Mouse (Mus musculus) heart, adult 2 months (tissue): ENCODE measurements around the gene Tmc8.

Experiments
- CTCF ChIP-seq: fragments of 200-600 bp; IDR thresholded peaks from 2 replicates; pipeline ENCODE4 v1.8.1; 2022; ENCODE audit warnings: antibody characterized with exemption, mild to moderate bottlenecking, moderate library complexity
- EP300 ChIP-seq: fragments of 200-500 bp; IDR thresholded peaks from 2 replicates; pipeline ENCODE4 v1.6.1; 2011; ENCODE audit warnings: low read depth, low read length, control low read depth; ENCODE audit not compliant: insufficient read depth
- POLR2A ChIP-seq: fragments of 200-500 bp; IDR thresholded peaks from 2 replicates; pipeline ENCODE4 v1.6.1; 2011; ENCODE audit warnings: mild to moderate bottlenecking, low read depth, low read length, control low read depth; ENCODE audit not compliant: insufficient read depth

- no peak for TF ChIP-seq EP300
- no peak for TF ChIP-seq CTCF
- no peak for TF ChIP-seq POLR2A
These were observed 3.8 kb upstream of the Tmc8 start for GRCm38 (mm10) chr11:117778031-117778430.
